Mouse (Mus musculus): ENCODE measurements at regions not wholly inside any gene's neighbourhood (a gene's known extent, or its start where the extent isn't known, plus 50 kb on each side); places are given as distances from the start of the nearest gene placed in this dataset.

GRCm38 (mm10) chr5:28970404-28970803 lies 225.4 kb upstream of the Rnf32 start:
- Histone ChIP-seq H3K27me3 (ENCODE audit: control insufficient read depth, insufficient read depth, low read length) (no peaks in the 10 kb centered on the region), H3K9ac (ENCODE audit: low read length) (no peak overlapping the region), H3K27ac (ENCODE audit: low read depth, low read length) (no peak overlapping the region), H3K9me3 (ENCODE audit: control insufficient read depth, low read length) (no peaks in the 10 kb centered on the region), H3K36me3 (ENCODE audit: control insufficient read depth, insufficient read depth, low read length) (no peaks in the 10 kb centered on the region), H3K4me2 (ENCODE audit: low read depth, low read length, severe bottlenecking) (no peak overlapping the region), H3K4me3 (ENCODE audit: low read depth, low read length) (no peak overlapping the region), H3K4me1 (replicated peaks; ENCODE audit: control insufficient read depth, insufficient read depth, low read length) (no peaks in the 10 kb centered on the region)
- DNase-seq (ENCODE audit: low spot score) (no peak), ATAC-seq (replicated peaks; ENCODE audit: low FRiP score) (no peak)
- 89% methylated on average over 2 of the region's 2 CpGs for WGBS

- no peaks in the 10 kb centered on the region for H3K4me1 ChIP-seq (replicated peaks; ENCODE audit: control insufficient read depth, insufficient read depth, low read length)
- no peaks in the 10 kb centered on the region for H3K27me3 ChIP-seq (ENCODE audit: control insufficient read depth, insufficient read depth, low read length)
- H3K36me3 ChIP-seq (ENCODE audit: control insufficient read depth, insufficient read depth, low read length) = no peaks in the 10 kb centered on the region
- no peak overlapping the region for H3K27ac ChIP-seq (ENCODE audit: low read depth, low read length)
- no peak overlapping the region for H3K4me3 ChIP-seq (ENCODE audit: low read depth, low read length)
- H3K4me2 ChIP-seq (ENCODE audit: low read depth, low read length, severe bottlenecking) = no peak overlapping the region
- H3K9ac ChIP-seq (ENCODE audit: low read length) = no peak overlapping the region
- ATAC-seq (replicated peaks; ENCODE audit: low FRiP score) (no peak), DNase-seq (ENCODE audit: low spot score) (peak; percentile 55)
- no peaks in the 10 kb centered on the region for H3K9me3 ChIP-seq (ENCODE audit: control insufficient read depth, low read length)
Observed at GRCm38 (mm10) chr5:28955036-28955435, 240.8 kb upstream of the Rnf32 start.

- H3K27ac ChIP-seq (ENCODE audit: low read depth, low read length) = no peak overlapping the region
- no peaks in the 10 kb centered on the region for H3K4me1 ChIP-seq (replicated peaks; ENCODE audit: control insufficient read depth, insufficient read depth, low read length)
- DNase-seq (ENCODE audit: low spot score) (no peak), ATAC-seq (replicated peaks; ENCODE audit: low FRiP score) (no peak)
- no peaks in the 10 kb centered on the region for H3K9me3 ChIP-seq (ENCODE audit: control insufficient read depth, low read length)
- no peaks in the 10 kb centered on the region for H3K27me3 ChIP-seq (ENCODE audit: control insufficient read depth, insufficient read depth, low read length)
- H3K4me2 ChIP-seq (ENCODE audit: low read depth, low read length, severe bottlenecking) = no peak overlapping the region
- H3K9ac ChIP-seq (ENCODE audit: low read length) = no peak overlapping the region
- no peak overlapping the region for H3K4me3 ChIP-seq (ENCODE audit: low read depth, low read length)
- WGBS = 81% methylated on average over 4 of the region's 4 CpGs
- H3K36me3 ChIP-seq (ENCODE audit: control insufficient read depth, insufficient read depth, low read length) = no peaks in the 10 kb centered on the region
Observed at GRCm38 (mm10) chr5:28947465-28947864, 248.3 kb upstream of the Rnf32 start.

- no peaks in the 10 kb centered on the region for H3K27me3 ChIP-seq (ENCODE audit: control insufficient read depth, insufficient read depth, low read length)
- no peak overlapping the region for H3K4me3 ChIP-seq (ENCODE audit: low read depth, low read length)
- no peak for ATAC-seq (replicated peaks; ENCODE audit: low FRiP score)
- no peak overlapping the region for H3K27ac ChIP-seq (ENCODE audit: low read depth, low read length)
- no peaks in the 10 kb centered on the region for H3K36me3 ChIP-seq (ENCODE audit: control insufficient read depth, insufficient read depth, low read length)
- no peak overlapping the region for H3K9ac ChIP-seq (ENCODE audit: low read length)
- WGBS = 58% methylated on average over 13 of the region's 13 CpGs
- no peak for DNase-seq (ENCODE audit: low spot score)
- H3K9me3 ChIP-seq (ENCODE audit: control insufficient read depth, low read length) = no peaks in the 10 kb centered on the region
- H3K4me1 ChIP-seq (replicated peaks; ENCODE audit: control insufficient read depth, insufficient read depth, low read length) = no peaks in the 10 kb centered on the region
- H3K4me2 ChIP-seq (ENCODE audit: low read depth, low read length, severe bottlenecking) = no peak overlapping the region
Observed at GRCm38 (mm10) chr5:28943571-28944316, 252.0 kb upstream of the Rnf32 start.

GRCm38 (mm10) chr5:28940972-28941371 lies 254.8 kb upstream of the Rnf32 start:
- DNase-seq (ENCODE audit: low spot score) = no peak
- ATAC-seq (replicated peaks; ENCODE audit: low FRiP score) = no peak
- Histone ChIP-seq H3K4me3 (ENCODE audit: low read depth, low read length) (no peak overlapping the region), H3K4me2 (ENCODE audit: low read depth, low read length, severe bottlenecking) (no peak overlapping the region), H3K9ac (ENCODE audit: low read length) (no peak overlapping the region), H3K9me3 (ENCODE audit: control insufficient read depth, low read length) (no peaks in the 10 kb centered on the region), H3K4me1 (replicated peaks; ENCODE audit: control insufficient read depth, insufficient read depth, low read length) (no peaks in the 10 kb centered on the region), H3K27me3 (ENCODE audit: control insufficient read depth, insufficient read depth, low read length) (no peaks in the 10 kb centered on the region), H3K36me3 (ENCODE audit: control insufficient read depth, insufficient read depth, low read length) (no peaks in the 10 kb centered on the region), H3K27ac (ENCODE audit: low read depth, low read length) (no peak overlapping the region)
- whole genome bisulfite sequencing = 88% methylated on average over 5 of the region's 5 CpGs

- H3K27ac ChIP-seq (ENCODE audit: low read depth, low read length) = no peak overlapping the region
- H3K9me3 ChIP-seq (ENCODE audit: control insufficient read depth, low read length) = no peaks in the 10 kb centered on the region
- DNase-seq (ENCODE audit: low spot score) = no peak
- no peak overlapping the region for H3K4me2 ChIP-seq (ENCODE audit: low read depth, low read length, severe bottlenecking)
- no peak overlapping the region for H3K4me3 ChIP-seq (ENCODE audit: low read depth, low read length)
- H3K36me3 ChIP-seq (ENCODE audit: control insufficient read depth, insufficient read depth, low read length) = no peaks in the 10 kb centered on the region
- WGBS = 89% methylated on average over 4 of the region's 4 CpGs
- no peaks in the 10 kb centered on the region for H3K4me1 ChIP-seq (replicated peaks; ENCODE audit: control insufficient read depth, insufficient read depth, low read length)
- H3K27me3 ChIP-seq (ENCODE audit: control insufficient read depth, insufficient read depth, low read length) = no peaks in the 10 kb centered on the region
- no peak for ATAC-seq (replicated peaks; ENCODE audit: low FRiP score)
- no peak overlapping the region for H3K9ac ChIP-seq (ENCODE audit: low read length)
Observed at GRCm38 (mm10) chr5:28919296-28920063, 276.3 kb upstream of the Rnf32 start.

GRCm38 (mm10) chr5:28904500-28904899 lies 291.3 kb upstream of the Rnf32 start:
- H3K4me2 ChIP-seq (ENCODE audit: low read depth, low read length, severe bottlenecking) = no peak overlapping the region
- DNase-seq (ENCODE audit: low spot score) (no peak), ATAC-seq (replicated peaks; ENCODE audit: low FRiP score) (no peak)
- H3K9ac ChIP-seq (ENCODE audit: low read length) = no peak overlapping the region
- no peak overlapping the region for H3K4me3 ChIP-seq (ENCODE audit: low read depth, low read length)
- no peaks in the 10 kb centered on the region for H3K36me3 ChIP-seq (ENCODE audit: control insufficient read depth, insufficient read depth, low read length)
- H3K27ac ChIP-seq (ENCODE audit: low read depth, low read length) = peak overlapping the region; percentile 19
- H3K9me3 ChIP-seq (ENCODE audit: control insufficient read depth, low read length) = no peaks in the 10 kb centered on the region
- 53% methylated on average over 4 of the region's 4 CpGs for WGBS
- H3K27me3 ChIP-seq (ENCODE audit: control insufficient read depth, insufficient read depth, low read length) = no peaks in the 10 kb centered on the region
- peaks cover 6% of the 10 kb centered on the region; the same call in 1 of the 2 replicates for H3K4me1 ChIP-seq (replicated peaks; ENCODE audit: control insufficient read depth, insufficient read depth, low read length)

GRCm38 (mm10) chr5:28903805-28904320 lies 291.9 kb upstream of the Rnf32 start:
- ATAC-seq (replicated peaks; ENCODE audit: low FRiP score) = peak; percentile 84
- Histone ChIP-seq H3K27ac (ENCODE audit: low read depth, low read length) (peak overlapping the region; percentile 19), H3K4me1 (replicated peaks; ENCODE audit: control insufficient read depth, insufficient read depth, low read length) (peaks cover 6% of the 10 kb centered on the region; the same call in 1 of the 2 replicates), H3K36me3 (ENCODE audit: control insufficient read depth, insufficient read depth, low read length) (no peaks in the 10 kb centered on the region), H3K9me3 (ENCODE audit: control insufficient read depth, low read length) (no peaks in the 10 kb centered on the region), H3K4me3 (ENCODE audit: low read depth, low read length) (no peak overlapping the region), H3K9ac (ENCODE audit: low read length) (no peak overlapping the region), H3K27me3 (ENCODE audit: control insufficient read depth, insufficient read depth, low read length) (no peaks in the 10 kb centered on the region), H3K4me2 (ENCODE audit: low read depth, low read length, severe bottlenecking) (no peak overlapping the region)
- WGBS = 9% methylated on average over 3 of the region's 3 CpGs
- peak; percentile 58 for DNase-seq (ENCODE audit: low spot score)

Data from forebrain, embryonic 11.5 days (tissue).